Mouse (Mus musculus) cerebellum, adult 11 months (tissue): ENCODE measurements at regions not wholly inside any gene's neighbourhood (a gene's known extent, or its start where the extent isn't known, plus 50 kb on each side); places are given as distances from the start of the nearest gene placed in this dataset.

Experiments
- DNase-seq: peaks from one replicate; pipeline ENCODE4 v3.0.0; 2022

DNA sequence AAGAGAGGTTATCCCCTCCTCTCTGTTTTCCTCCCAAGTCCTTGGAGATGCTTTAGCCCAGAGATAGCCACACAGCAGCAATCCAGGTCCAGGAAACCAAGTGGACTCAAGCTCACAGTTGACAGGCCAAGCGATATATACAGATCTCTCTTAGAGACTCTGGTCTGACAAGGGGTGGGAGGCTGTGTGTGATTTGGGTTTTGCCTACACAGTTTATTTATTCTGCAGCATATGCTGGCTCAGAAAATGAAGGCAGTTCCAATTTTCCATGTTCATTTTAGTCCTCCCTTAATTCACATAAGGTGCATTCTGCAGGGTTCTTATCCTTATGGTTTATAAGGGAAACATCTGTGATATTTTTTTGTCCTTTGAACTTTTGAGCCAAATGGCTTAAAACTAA is 595.0 kb upstream of the Apob start:
- no peak for DNase-seq

DNA sequence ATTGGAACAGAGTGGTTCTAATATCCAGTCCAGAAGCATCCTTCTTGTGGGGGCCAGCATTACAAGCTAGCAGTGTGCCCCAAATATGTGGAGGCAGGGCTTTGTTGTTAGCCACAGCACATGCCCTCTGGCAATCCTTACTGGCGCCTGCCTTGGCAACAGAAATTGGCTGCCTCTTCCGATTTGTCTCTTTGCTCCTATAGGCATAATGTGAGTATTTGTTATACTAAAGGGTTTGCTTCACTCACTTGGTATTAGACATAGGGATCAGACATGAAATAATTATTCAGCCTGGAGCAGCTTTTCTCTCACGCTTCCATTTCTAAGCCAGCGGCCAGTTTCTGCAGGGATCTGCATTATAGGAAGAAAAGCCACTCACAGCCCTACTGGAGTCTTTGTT is 573.6 kb upstream of the Apob start:
- DNase-seq: no peak

DNA sequence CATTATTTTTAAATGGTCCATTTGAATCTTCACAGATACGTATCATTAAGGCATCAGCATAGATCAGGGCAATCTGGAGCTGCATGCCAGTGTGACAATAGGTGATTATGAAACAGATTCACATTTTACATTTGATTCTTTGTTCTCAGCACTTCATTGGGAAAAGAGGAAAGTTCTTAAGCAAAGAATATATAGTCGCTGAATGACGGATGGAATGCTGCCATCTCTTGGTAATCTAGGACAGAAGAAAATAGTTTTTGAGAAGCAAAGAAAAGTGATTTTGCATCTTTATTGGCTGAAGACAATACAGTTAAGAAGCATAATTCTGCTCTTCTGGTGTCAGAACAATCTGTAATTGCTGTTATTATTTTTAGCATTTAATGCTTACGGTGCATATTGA is 565.6 kb upstream of the Apob start:
- DNase-seq: no peak

DNA sequence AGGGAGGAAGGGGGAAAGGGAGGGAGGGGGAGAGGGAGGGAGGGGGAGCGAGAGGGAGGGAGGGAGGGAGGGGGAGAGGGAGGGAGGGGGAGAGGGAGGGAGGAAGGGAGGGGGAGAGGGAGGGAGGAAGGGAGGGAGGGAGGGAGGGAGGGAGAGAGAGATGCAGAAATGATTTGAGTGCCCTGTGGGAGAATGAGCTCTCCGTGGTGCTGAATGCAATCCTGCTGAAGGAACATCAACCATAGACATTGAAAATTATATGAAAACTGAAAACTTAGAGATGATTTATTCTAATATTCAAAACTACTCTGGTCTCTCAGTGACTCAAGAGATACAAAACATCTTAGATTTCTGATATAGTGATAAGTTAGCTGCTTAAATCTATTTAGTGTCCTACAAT is 557.2 kb upstream of the Apob start:
- no peak for DNase-seq

DNA sequence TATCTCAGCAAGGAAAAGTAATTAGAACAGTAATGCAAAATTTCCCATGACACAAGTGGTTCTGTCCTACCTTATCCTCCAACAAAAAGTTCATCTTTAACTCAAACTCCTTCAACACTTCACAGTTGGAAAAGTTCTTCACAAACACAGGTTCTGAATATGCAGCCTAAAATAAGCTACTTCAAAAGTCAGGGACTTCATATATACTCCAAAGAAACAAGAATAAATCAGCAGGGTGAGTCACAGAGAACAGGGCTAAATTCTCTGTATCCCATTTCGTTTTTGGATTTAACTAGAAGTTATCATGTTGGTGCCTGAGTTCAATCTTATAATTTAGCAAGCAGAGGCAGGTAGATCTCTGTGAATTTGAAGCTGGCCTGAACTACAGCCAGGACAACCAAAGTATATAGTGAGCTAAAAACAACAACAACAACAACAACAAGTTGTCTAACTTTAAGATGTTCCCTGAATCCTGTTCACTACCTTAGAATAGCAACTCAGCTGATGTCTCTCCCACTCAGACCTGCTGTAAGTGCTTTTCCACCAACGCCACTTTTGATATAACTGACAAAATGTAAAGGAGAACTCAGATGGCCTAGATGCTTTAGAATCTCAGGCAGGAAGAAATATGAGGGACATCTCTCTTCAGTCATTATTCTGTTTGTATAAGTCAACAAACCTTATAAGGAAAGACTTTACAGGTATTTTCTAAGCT is 555.5 kb upstream of the Apob start:
- no peak for DNase-seq

DNA sequence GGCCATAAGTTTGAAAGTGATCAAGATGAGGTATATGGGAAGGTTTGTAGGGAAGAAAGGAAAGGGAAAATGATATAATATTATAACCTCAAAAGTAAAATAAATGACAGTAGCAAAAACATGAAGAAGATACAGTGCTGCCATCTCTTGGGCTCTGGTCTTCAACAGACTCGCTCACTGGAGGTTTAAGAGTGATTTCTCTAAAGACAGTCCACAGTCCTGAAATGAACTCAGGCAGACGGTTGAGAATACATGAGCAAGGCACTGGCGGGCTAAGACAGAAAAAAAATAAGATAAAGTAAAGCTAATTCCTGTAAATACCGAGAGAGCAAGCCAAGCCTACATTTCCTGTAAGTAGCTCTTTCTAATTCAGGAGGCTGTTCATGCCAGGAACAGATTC is 546.5 kb upstream of the Apob start:
- DNase-seq: no peak

- no peak for DNase-seq
These were observed 532.2 kb upstream of the Apob start for GRCm38 (mm10) chr12:7445238-7445637.

GRCm38 (mm10) chr12:7450506-7450905 is 526.9 kb upstream of the Apob start:
- DNase-seq: no peak

DNA sequence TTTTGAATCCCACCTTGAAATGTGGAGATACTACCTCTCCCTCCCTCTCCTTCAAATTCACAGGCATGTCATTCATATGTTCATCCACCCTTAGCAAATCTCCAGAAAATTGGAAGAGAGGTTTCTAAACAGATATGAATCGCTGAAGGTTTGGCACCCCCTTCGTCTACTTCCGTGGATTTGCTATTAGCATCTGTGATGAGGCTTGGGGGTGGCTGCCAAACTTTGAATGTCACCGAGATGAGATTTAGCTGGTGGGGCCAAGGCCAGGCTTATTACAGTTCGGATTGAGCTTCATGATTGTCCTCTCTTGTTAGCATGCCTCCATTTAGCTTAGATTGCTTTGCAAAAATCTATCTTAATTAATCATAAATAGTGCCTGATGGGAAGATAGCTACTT is 520.4 kb upstream of the Apob start:
- no peak for DNase-seq

DNA sequence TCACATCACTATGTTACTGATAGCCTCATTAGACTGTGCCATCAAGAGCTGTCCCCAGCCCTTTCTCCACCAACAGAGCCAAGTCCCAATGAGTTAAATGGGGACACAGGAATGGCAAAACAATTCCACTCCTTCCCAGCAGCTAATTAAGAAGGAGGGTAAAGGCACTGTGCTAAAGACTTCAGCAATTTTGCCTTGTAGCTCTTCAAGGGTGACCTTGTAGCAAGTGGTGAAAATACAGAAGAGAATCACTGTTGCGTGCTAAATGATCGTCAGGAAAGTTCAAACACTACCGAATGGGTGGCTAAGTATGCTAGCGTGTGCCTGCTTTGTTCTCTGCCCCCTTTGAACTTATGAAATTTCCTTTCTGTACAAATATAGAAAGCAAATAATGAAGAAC is 519.9 kb upstream of the Apob start:
- DNase-seq: no peak

GRCm38 (mm10) chr12:7464947-7465346 is 512.5 kb upstream of the Apob start:
- DNase-seq: no peak

GRCm38 (mm10) chr12:7512579-7513248 is 464.7 kb upstream of the Apob start:
- DNase-seq: no peak

DNA sequence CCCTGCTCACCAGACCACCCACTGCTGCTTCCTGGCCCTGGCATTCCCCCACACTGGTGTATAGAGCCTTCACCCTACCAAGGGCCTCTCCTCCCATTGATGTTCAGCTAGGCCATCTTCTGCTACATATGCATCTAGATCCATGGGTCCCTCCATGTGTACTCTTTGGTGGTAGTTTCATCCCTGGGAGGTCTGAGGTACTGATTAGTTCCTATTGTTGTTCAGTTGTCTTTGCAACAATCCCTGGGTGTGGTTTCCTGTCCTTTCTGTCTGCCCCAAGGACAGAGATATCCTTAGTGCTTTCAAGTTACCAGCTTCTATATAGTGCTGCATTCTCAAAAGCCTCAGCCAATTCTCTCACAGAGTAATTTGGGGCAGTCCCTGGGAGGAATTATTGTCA is 440.1 kb upstream of the Apob start:
- DNase-seq: no peak

GRCm38 (mm10) chr12:7543281-7543981 is 434.0 kb upstream of the Apob start:
- no peak for DNase-seq

- DNase-seq: no peak
These were observed 428.7 kb upstream of the Apob start for GRCm38 (mm10) chr12:7548759-7549158.

GRCm38 (mm10) chr12:7560245-7560644 is 417.2 kb upstream of the Apob start:
- DNase-seq: no peak

GRCm38 (mm10) chr12:7576081-7576480 is 401.4 kb upstream of the Apob start:
- DNase-seq: no peak

DNA sequence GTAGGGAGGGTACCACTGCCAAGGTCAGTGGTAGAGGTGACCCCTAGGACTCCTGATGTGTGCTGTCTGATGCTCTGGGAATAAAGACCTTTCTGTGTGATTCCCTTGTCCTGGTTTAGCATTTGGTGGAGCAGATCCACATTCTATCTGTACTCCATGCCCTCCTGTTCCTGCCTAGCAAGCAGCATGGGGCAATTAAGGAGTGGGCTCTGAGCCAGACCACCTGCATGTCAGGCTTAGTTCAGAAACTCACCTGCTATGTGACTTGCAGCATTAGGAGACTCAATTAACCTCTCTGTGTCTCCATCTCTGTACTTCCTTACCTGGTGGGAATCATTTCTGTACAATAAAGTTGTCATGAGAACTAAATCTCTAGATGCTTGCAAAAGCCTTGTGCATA is 389.9 kb upstream of the Apob start:
- no peak for DNase-seq

DNA sequence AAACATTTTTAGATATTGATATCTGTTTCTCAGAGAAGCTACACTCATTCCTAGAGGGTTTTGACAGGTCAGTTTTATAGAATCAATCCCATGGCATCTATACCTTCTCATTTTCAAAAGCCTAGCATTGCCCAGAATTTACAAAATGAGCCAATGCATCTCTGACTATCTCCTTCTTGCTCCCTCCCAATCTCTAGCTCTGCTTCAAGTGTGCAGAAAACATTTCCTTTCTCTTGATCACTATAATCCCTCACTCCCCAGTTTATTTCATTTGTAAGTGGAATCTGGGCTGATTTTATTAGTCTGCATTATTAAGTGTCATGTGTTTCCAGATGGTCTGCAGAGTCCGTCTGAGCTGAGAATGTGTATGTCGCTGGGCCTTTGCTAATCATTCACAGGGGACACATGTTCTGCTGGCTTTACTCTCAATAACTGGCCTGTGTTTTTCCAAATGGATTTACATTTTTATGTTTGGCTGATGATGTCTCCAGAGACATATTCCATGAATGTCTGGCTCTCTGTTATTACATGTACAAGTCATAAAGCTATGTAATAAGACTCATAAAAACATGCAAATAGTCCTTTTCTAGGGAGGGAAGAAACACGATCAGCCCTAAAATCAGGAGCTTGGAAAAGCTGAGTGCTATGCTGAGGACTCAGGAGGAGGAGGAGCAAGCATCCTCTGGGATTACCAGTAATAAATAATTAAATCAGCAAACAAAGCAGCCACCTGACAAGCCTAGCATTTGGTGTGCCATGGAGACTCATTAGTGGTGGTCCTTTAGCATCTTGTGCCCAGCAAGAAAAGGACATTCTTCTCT is 366.0 kb upstream of the Apob start:
- DNase-seq: no peak

DNA sequence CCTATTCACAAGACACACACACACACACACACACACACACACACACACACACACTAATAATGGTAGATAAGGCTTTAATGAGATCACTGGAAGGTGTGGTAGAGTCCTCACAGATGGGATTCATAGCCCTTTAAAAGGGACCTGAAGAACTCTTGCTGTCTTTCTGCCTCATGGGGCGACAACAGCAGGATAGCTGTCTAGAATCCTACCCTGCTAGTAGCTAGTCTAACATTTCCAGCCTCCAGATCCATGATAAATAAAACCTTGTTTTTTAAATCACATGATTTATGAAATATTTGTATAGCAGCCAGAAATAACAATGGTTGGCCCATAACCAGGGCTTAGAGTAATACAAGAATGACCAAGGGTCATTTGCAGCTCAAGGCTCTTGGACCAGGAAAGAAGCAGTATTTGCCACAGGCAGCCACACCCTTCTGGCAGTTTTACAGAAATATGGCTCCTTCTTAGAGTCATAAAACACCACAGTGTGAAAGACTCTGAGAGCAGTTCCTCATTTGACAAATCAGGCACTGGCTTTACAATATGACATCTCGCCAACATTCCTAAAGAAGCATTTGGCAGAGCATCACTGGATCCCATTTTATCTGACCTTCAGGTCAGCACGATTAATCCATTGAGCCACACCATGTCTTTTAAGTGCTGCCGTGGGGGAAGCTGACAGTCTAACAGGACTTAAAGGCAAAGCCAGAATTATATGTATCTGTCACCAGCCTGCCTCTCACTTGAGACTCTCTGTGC is 340.9 kb upstream of the Apob start:
- no peak for DNase-seq

DNA sequence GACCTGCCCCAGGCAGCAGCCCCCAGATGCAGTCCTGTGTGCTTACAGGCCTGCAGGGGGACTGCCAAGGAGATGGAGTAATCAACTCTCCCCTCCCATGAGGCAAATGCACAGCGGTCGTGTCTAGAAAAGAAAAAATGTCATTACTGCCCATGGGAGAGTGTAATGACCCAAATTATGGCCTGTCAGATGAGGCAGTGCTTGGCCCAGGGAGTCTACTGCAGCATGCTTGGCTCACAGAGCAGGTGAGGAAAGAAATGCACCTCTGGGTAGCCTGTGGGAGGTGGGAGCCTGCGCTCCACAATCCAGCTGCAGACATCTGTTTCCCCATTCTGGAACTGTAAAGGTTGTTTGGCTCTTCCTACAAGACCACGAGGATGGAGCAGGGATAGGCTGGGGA is 339.8 kb upstream of the Apob start:
- DNase-seq: no peak

DNA sequence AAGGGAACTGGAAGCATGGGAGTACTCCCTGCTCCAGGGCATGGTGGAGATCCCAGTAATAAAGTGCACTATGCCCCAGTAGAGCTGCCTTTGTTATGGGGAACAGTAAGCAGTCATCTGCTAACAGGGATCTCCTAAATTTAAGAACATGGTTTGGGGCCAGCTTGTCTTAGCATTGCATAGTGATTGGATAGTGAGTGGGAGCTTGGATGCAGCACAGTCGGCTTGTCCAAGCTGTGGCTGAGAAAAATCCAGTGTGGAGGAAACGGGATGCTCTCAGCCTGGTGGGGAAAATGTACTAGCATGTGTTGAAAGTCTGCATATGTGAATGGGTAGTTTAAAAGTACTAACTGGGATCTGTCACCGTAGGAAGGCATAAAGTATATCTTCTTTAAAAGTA is 326.6 kb upstream of the Apob start:
- no peak for DNase-seq

GRCm38 (mm10) chr12:7662027-7662426 is 315.4 kb upstream of the Apob start:
- no peak for DNase-seq
